Comparison of ENCODE assay signal across 33 mouse cellular contexts in genomic region chr6:96143326-96143725, GRCm38 (mm10). TPM values are rescaled to one million over a fixed set of nuclear protein-coding genes. Genes with fewer than 3 reads are reported as not detected.
"Had no signal": no experiment of that assay in that cellular context is flagged by ENCODE, and none has a peak within 500 bp of the region (broad histone marks: within the 10 kb centered on the region; RNA-seq: fewer than 3 reads in every experiment).

No protein-coding gene starts in this region.

- H3K4me1 ChIP-seq: embryonic facial prominence, embryonic 10.5 days; embryonic facial prominence, embryonic 12.5 days; embryonic facial prominence, embryonic 13.5 days; embryonic facial prominence, embryonic 15.5 days; forebrain, embryonic 10.5 days; forebrain, embryonic 12.5 days; forebrain, embryonic 13.5 days; forebrain, embryonic 15.5 days had no signal

- H3K9me3 ChIP-seq: embryonic facial prominence, embryonic 10.5 days; embryonic facial prominence, embryonic 12.5 days; embryonic facial prominence, embryonic 13.5 days; embryonic facial prominence, embryonic 15.5 days; forebrain, embryonic 10.5 days; forebrain, embryonic 12.5 days; forebrain, embryonic 13.5 days; forebrain, embryonic 15.5 days had no signal

- H3K4me3 ChIP-seq: embryonic facial prominence, embryonic 10.5 days; embryonic facial prominence, embryonic 12.5 days; embryonic facial prominence, embryonic 13.5 days; embryonic facial prominence, embryonic 15.5 days; erythroblast, embryonic 14.5 days; forebrain, embryonic 10.5 days; forebrain, embryonic 12.5 days; forebrain, embryonic 13.5 days; forebrain, embryonic 15.5 days; gastrocnemius, adult 2 months had no signal

- H3K36me3 ChIP-seq: embryonic facial prominence, embryonic 10.5 days; embryonic facial prominence, embryonic 12.5 days; embryonic facial prominence, embryonic 13.5 days; embryonic facial prominence, embryonic 15.5 days; forebrain, embryonic 10.5 days; forebrain, embryonic 12.5 days; forebrain, embryonic 15.5 days had no signal

- DNase-seq: cerebellum, adult 18-20 months; cerebellum, adult 2 months; cerebellum, adult 8-10 months; cerebellum, adult 9-10 months; cerebellum, adult 9-11 months; cerebellum, postnatal 10 days; cerebellum, postnatal 14 days; cerebellum, postnatal 25 days; cerebellum, postnatal 36 days; embryo, embryonic 11 days; forebrain, postnatal 0 days; gastrocnemius, adult 2 months; gastrocnemius, postnatal 10 days; gastrocnemius, postnatal 14 days; gastrocnemius, postnatal 25 days; gastrocnemius, postnatal 36 days; heart, adult 11 months had no signal

- H3K9ac ChIP-seq: embryonic facial prominence, embryonic 12.5 days; embryonic facial prominence, embryonic 13.5 days; embryonic facial prominence, embryonic 15.5 days; forebrain, embryonic 12.5 days; forebrain, embryonic 13.5 days; forebrain, embryonic 15.5 days; forebrain, postnatal 0 days had no signal

- ATAC-seq: forebrain, embryonic 13.5 days; forebrain, embryonic 14.5 days; forebrain, embryonic 15.5 days; forebrain, embryonic 16.5 days; forebrain, postnatal 0 days had no signal

- H3K27me3 ChIP-seq: embryonic facial prominence, embryonic 12.5 days; embryonic facial prominence, embryonic 13.5 days; embryonic facial prominence, embryonic 15.5 days; forebrain, embryonic 12.5 days; forebrain, embryonic 13.5 days; forebrain, embryonic 15.5 days had no signal

- H3K27ac ChIP-seq: embryonic facial prominence, embryonic 10.5 days; embryonic facial prominence, embryonic 12.5 days; embryonic facial prominence, embryonic 13.5 days; embryonic facial prominence, embryonic 15.5 days; forebrain, embryonic 10.5 days; forebrain, embryonic 12.5 days; forebrain, embryonic 13.5 days; forebrain, embryonic 15.5 days; gastrocnemius, adult 2 months had no signal

- H3K4me2 ChIP-seq: embryonic facial prominence, embryonic 12.5 days; embryonic facial prominence, embryonic 13.5 days; embryonic facial prominence, embryonic 15.5 days; forebrain, embryonic 12.5 days; forebrain, embryonic 13.5 days; forebrain, embryonic 15.5 days had no signal

RNA-seq across cellular contexts. Expression of gene 1700123L14Rik, which starts 22.7 kb away (rescaled TPM):
- polyA plus RNA-seq: cortical plate, adult 2 months; embryonic facial prominence, embryonic 10.5 days; embryonic facial prominence, embryonic 11.5 days; embryonic facial prominence, embryonic 12.5 days; embryonic facial prominence, embryonic 13.5 days; embryonic facial prominence, embryonic 14.5 days; embryonic facial prominence, embryonic 15.5 days; erythroblast, embryonic 14.5 days; forebrain, embryonic 10.5 days; forebrain, embryonic 11.5 days; forebrain, embryonic 12.5 days; forebrain, embryonic 13.5 days; forebrain, embryonic 14.5 days; forebrain, embryonic 16.5 days; frontal cortex, adult 2 months had no signal

RNA-seq across cellular contexts. Expression of gene Fam19a1, which starts 30.4 kb away (rescaled TPM):
- polyA plus RNA-seq: erythroblast, embryonic 14.5 days had no signal
